Mouse (Mus musculus) MEL (cell line): Measurements from ENCODE around the gene Frem2.

Experiments
- EP300 ChIP-seq, 2 experiments: IDR thresholded peaks; 2 replicates each; pipeline ENCODE4 v1.6.1; 2011; ENCODE audit warnings: improper control_type of control experiment in 2 of 2, low read length in 2 of 2, low read depth in 1 of 2, mild to moderate bottlenecking in 1 of 2
- MAX ChIP-seq: IDR thresholded peaks from 2 replicates; pipeline ENCODE4 v1.6.1; 2011; ENCODE audit warnings: low read length, improper control_type of control experiment
- POLR2A ChIP-seq, 2 experiments: IDR thresholded peaks; 2 replicates each; pipeline ENCODE4 v1.6.1; 2011 to 2012; ENCODE audit warnings: low read length in 2 of 2, mild to moderate bottlenecking in 2 of 2, control low read depth in 1 of 2, improper control_type of control experiment in 1 of 2, low read depth in 1 of 2, moderate library complexity in 1 of 2; ENCODE audit not compliant: control insufficient read depth in 1 of 2, insufficient read depth in 1 of 2, poor library complexity in 1 of 2
- RCOR1 ChIP-seq: IDR thresholded peaks from 2 replicates; pipeline ENCODE4 v1.6.1; 2012; ENCODE audit warnings: low read depth, mild to moderate bottlenecking, inconsistent platforms, low read length, improper control_type of control experiment

- TF ChIP-seq POLR2A (IDR thresholded peaks at IDR 0.05; ENCODE audit: control insufficient read depth in 1 of 2, insufficient read depth in 1 of 2, low read depth in 1 of 2, low read length in 2 of 2, poor library complexity in 1 of 2) (no peak), EP300 (IDR thresholded peaks at IDR 0.05; ENCODE audit: low read depth in 1 of 2, low read length in 2 of 2) (no peak), MAX (no peak), RCOR1 (no peak)
Observed at GRCm38 (mm10) chr3:53702421-53703125, 45.4 kb upstream of the Frem2 start.
